Mouse (Mus musculus) forebrain, embryonic 16.5 days (tissue): ENCODE measurements around the gene Krtap3-2. TPM values are rescaled to one million over a fixed set of nuclear protein-coding genes. Genes with fewer than 3 reads are reported as not detected.
"Not testable (repeated sequence)": the region's sequence is repeated elsewhere in the genome, so short reads cannot be mapped to it uniquely, and the experiment has no call there.

Source experiments
- ATAC-seq: fragments of 200-750 bp; cut with Nextera tagmentation; 2 replicates; pipeline ENCODE4 v1.8.0; 2017; ENCODE audit warnings: mild to moderate bottlenecking, moderate library complexity
- H3K27ac ChIP-seq: fragments of 300-500 bp; sonication (generic); 2 replicates; pipeline ENCODE4 v1.5.1; 2014; ENCODE audit warnings: low read length, control low read depth
- H3K27me3 ChIP-seq: fragments of 300-500 bp; sonication (generic); replicated peaks from 2 replicates; pipeline ENCODE4 v1.6.1; 2014; ENCODE audit warnings: low read length; ENCODE audit not compliant: control insufficient read depth, insufficient read depth
- H3K36me3 ChIP-seq: fragments of 300-500 bp; sonication (generic); 2 replicates; pipeline ENCODE4 v1.6.1; 2014; ENCODE audit not compliant: control insufficient read depth, insufficient read depth
- H3K4me1 ChIP-seq: fragments of 300-500 bp; sonication (generic); replicated peaks from 2 replicates; pipeline ENCODE4 v1.6.1; 2014; ENCODE audit warnings: low read length; ENCODE audit not compliant: control insufficient read depth, insufficient read depth
- H3K4me2 ChIP-seq: fragments of 300-500 bp; sonication (generic); 2 replicates; pipeline ENCODE4 v1.6.1; 2014; ENCODE audit warnings: mild to moderate bottlenecking, low read length, control low read depth
- H3K4me3 ChIP-seq: fragments of 300-500 bp; sonication (generic); replicated peaks from 2 replicates; pipeline ENCODE4 v1.5.1; 2014; ENCODE audit warnings: mild to moderate bottlenecking, low read length, control low read depth
- H3K9ac ChIP-seq: fragments of 300-500 bp; sonication (generic); replicated peaks from 2 replicates; pipeline ENCODE4 v1.6.1; 2014; ENCODE audit warnings: low read depth, low read length, control low read depth
- H3K9me3 ChIP-seq: fragments of 300-500 bp; sonication (generic); 2 replicates; pipeline ENCODE4 v1.6.1; 2016; ENCODE audit warnings: low read length; ENCODE audit not compliant: control insufficient read depth
- WGBS: fragments of 180-500 bp; shearing (Covaris S2); extraction: QIAGEN DNeasy Blood & Tissue Kit; methylation state at CpG from one replicate; pipeline ENCODE4 v1.1.7; 2014; 5-methylcytosine and 5-hydroxymethylcytosine counted together
- polyA plus RNA-seq: library from polyadenylated mRNA; unstranded; fragments of >200 nt; fragmentation: Nextera tagmentation; extraction: Ambion mirVana; gene quantifications from 2 replicates; pipeline ENCODE4 v1.2.1, GENCODE M21; 2015

Gene Krtap3-2
- not detected in 2 replicates for polyA plus RNA-seq

- Histone ChIP-seq H3K27ac (no peak within 1 kb of the TSS), H3K4me3 (no peak within 1 kb of the TSS), H3K36me3 (no peaks in the 10 kb centered on the region), H3K27me3 (no peaks in the 10 kb centered on the region), H3K4me2 (no peak within 1 kb of the TSS), H3K9ac (no peak within 1 kb of the TSS), H3K9me3 (no peaks in the 10 kb centered on the region), H3K4me1 (no peaks in the 10 kb centered on the region)
- 67% methylated on average over 1 of the region's 2 CpGs for WGBS
- no peak for ATAC-seq
Measured at GRCm38 (mm10) chr11:99556753-99557152, at the start of gene Krtap3-2. Krtap3-2 (minus strand) TSS chr11:99556853.

DNA sequence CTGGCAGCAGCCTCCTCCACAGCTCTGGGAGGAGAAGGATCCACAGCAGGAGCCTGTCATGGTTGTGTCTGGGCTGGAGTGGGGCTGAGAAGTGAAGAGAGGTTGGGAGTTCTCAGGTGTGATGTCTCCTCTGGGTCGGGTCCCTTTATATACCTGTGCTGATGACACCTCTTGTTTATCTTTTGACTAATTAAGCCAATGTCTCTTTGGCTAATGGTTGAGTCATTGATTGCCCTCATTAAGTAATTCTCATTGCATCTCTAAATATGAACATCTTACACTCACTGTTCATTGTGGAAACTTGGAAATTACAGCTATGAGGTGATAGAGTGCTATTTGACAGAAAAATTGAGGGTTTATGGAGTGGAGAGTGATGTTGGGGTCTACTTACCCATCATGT lies 46.6 kb upstream of the Krtap3-2 start, which contains the start of gene Gm11938:
Gm11938 (minus strand) TSS at position 101 of the 400 bp plus-strand sequence.
- H3K9me3 ChIP-seq, H3K4me2 ChIP-seq, H3K4me3 ChIP-seq, H3K27ac ChIP-seq, H3K4me1 ChIP-seq, ATAC-seq, H3K27me3 ChIP-seq, H3K36me3 ChIP-seq, H3K9ac ChIP-seq: not testable (repeated sequence)
- WGBS = 76% methylated on average over 1 of the region's 1 CpGs

GRCm38 (mm10) chr11:99597742-99598141 lies 41.1 kb upstream of the Krtap3-2 start, which contains the start of gene Krtap9-3:
Krtap9-3 (minus strand) TSS chr11:99598105.
- 79% methylated on average over 6 of the region's 6 CpGs for WGBS
- not testable (repeated sequence) for ATAC-seq, H3K9me3 ChIP-seq, H3K27me3 ChIP-seq, H3K4me2 ChIP-seq, H3K36me3 ChIP-seq, H3K4me3 ChIP-seq, H3K9ac ChIP-seq, H3K27ac ChIP-seq, H3K4me1 ChIP-seq

- Histone ChIP-seq H3K9ac (no peak within 1 kb of the TSS), H3K4me1 (no peaks in the 10 kb centered on the region), H3K4me2 (no peak within 1 kb of the TSS), H3K4me3 (no peak within 1 kb of the TSS), H3K27me3 (no peaks in the 10 kb centered on the region), H3K36me3 (no peaks in the 10 kb centered on the region), H3K9me3 (no peaks in the 10 kb centered on the region), H3K27ac (no peak within 1 kb of the TSS)
- no peak for ATAC-seq
- whole genome bisulfite sequencing = 87% methylated on average over 6 of the region's 6 CpGs
Measured at GRCm38 (mm10) chr11:99590981-99591380, 34.3 kb upstream of the Krtap3-2 start, which contains the start of gene Krtap1-3. Krtap1-3 (minus strand) TSS chr11:99591339.

GRCm38 (mm10) chr11:99585096-99585495 lies 28.4 kb upstream of the Krtap3-2 start:
- H3K9ac ChIP-seq = no peak overlapping the region
- H3K4me2 ChIP-seq = no peak overlapping the region
- no peaks in the 10 kb centered on the region for H3K27me3 ChIP-seq
- no peaks in the 10 kb centered on the region for H3K36me3 ChIP-seq
- no peaks in the 10 kb centered on the region for H3K4me1 ChIP-seq
- no peak overlapping the region for H3K27ac ChIP-seq
- H3K4me3 ChIP-seq = no peak overlapping the region
- WGBS = 76% methylated on average over 7 of the region's 7 CpGs
- no peaks in the 10 kb centered on the region for H3K9me3 ChIP-seq
- no peak for ATAC-seq

GRCm38 (mm10) chr11:99583245-99583704 lies 26.6 kb upstream of the Krtap3-2 start, which contains the start of gene Krtap1-4:
Krtap1-4 (minus strand) TSS chr11:99583654.
- no peaks in the 10 kb centered on the region for H3K27me3 ChIP-seq
- H3K36me3 ChIP-seq = no peaks in the 10 kb centered on the region
- no peaks in the 10 kb centered on the region for H3K4me1 ChIP-seq
- H3K4me3 ChIP-seq = no peak within 1 kb of the TSS
- H3K27ac ChIP-seq = no peak within 1 kb of the TSS
- no peak for ATAC-seq
- no peak within 1 kb of the TSS for H3K4me2 ChIP-seq
- 73% methylated on average over 5 of the region's 5 CpGs for WGBS
- H3K9me3 ChIP-seq = no peaks in the 10 kb centered on the region
- H3K9ac ChIP-seq = no peak within 1 kb of the TSS

DNA sequence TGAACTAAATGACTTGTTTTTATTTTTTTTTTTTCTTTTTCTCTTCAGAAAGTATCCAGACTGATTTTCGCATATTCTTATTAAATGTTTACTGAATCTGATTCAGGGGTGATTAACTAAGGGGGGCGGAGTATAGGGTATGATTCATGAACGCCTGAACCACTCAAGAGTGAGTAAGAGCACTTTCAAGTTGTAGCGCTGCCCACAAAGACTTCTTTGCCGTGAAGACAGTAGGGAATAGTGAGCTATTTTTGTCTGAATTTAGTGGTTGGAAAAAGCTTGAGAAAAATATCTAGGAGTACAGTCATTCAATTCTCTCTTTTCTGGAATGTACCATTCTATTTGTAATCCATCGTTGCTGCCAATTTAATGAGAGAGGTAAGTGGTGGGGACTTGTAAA lies 24.9 kb upstream of the Krtap3-2 start:
- 71% methylated on average over 6 of the region's 6 CpGs for WGBS
- no peaks in the 10 kb centered on the region for H3K9me3 ChIP-seq
- no peak for ATAC-seq

GRCm38 (mm10) chr11:99581051-99581450 lies 24.4 kb upstream of the Krtap3-2 start:
- Histone ChIP-seq H3K9me3 (no peaks in the 10 kb centered on the region), H3K27me3 (no peaks in the 10 kb centered on the region), H3K4me1 (no peaks in the 10 kb centered on the region), H3K4me3 (no peak overlapping the region), H3K27ac (no peak overlapping the region), H3K36me3 (no peaks in the 10 kb centered on the region), H3K4me2 (no peak overlapping the region), H3K9ac (no peak overlapping the region)
- ATAC-seq = no peak
- WGBS = 88% methylated on average over 5 of the region's 5 CpGs

More for the DNA sequence above, 24.9 kb upstream of the Krtap3-2 start:
- H3K27me3 ChIP-seq = no peaks in the 10 kb centered on the region
- H3K4me3 ChIP-seq = no peak overlapping the region
- no peaks in the 10 kb centered on the region for H3K4me1 ChIP-seq
- no peak overlapping the region for H3K9ac ChIP-seq
- no peaks in the 10 kb centered on the region for H3K36me3 ChIP-seq
- H3K27ac ChIP-seq = no peak overlapping the region
- no peak overlapping the region for H3K4me2 ChIP-seq

DNA sequence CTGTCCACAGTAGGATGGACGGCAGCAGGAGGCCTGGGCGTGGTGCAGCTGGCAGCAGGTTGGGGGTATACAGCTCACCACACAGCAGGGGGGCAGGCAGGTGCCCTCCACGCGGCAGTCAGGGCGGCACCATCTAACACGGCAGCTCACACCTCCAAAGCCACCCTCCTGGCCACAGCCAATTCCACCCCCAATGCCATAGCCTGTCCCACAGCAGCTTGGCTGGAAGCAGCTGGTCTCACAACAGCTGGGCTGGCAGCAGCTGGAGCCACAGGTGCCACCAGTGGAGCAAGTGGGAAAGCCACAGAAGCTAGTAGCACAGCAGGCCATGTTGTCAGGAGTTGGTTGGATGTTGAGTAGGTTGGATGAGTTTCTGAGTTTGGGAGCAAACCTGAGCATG lies 24.0 kb upstream of the Krtap3-2 start, which contains the start of gene Krtap1-5:
Krtap1-5 (minus strand) TSS at position 381 of the 400 bp plus-strand sequence.
- WGBS = 87% methylated on average over 6 of the region's 6 CpGs

More for the DNA sequence above, 24.0 kb upstream of the Krtap3-2 start, which contains the start of gene Krtap1-5:
- no peak for ATAC-seq
- H3K4me2 ChIP-seq = no peak within 1 kb of the TSS
- H3K4me3 ChIP-seq = no peak within 1 kb of the TSS
- no peaks in the 10 kb centered on the region for H3K36me3 ChIP-seq
- no peaks in the 10 kb centered on the region for H3K27me3 ChIP-seq
- H3K4me1 ChIP-seq = no peaks in the 10 kb centered on the region
- no peak within 1 kb of the TSS for H3K27ac ChIP-seq
- H3K9me3 ChIP-seq = no peaks in the 10 kb centered on the region
- no peak within 1 kb of the TSS for H3K9ac ChIP-seq
